Mouse (Mus musculus) hindbrain, embryonic 16.5 days (tissue): ENCODE results near the gene Per1. TPM values are rescaled to one million over a fixed set of nuclear protein-coding genes. Genes with fewer than 3 reads are reported as not detected.

Experiments used
- ATAC-seq: fragments of 200-750 bp; cut with Nextera tagmentation; 2 replicates; pipeline ENCODE4 v1.8.0; 2017; ENCODE audit warnings: moderate TSS enrichment, moderate library complexity
- H3K27ac ChIP-seq: fragments of 300-500 bp; sonication (generic); 2 replicates; pipeline ENCODE4 v1.5.1; 2014; ENCODE audit warnings: low read depth, mild to moderate bottlenecking, control low read depth, low read length, moderate library complexity
- H3K27me3 ChIP-seq: fragments of 300-500 bp; sonication (generic); replicated peaks from 2 replicates; pipeline ENCODE4 v1.6.1; 2014; ENCODE audit warnings: low read length; ENCODE audit not compliant: control insufficient read depth, insufficient read depth
- H3K36me3 ChIP-seq: fragments of 300-500 bp; sonication (generic); 2 replicates; pipeline ENCODE4 v1.6.1; 2014; ENCODE audit warnings: mild to moderate bottlenecking, low read length, moderate library complexity, mixed read lengths; ENCODE audit not compliant: control insufficient read depth, insufficient read depth
- H3K4me1 ChIP-seq: fragments of 300-500 bp; sonication (generic); 2 replicates; pipeline ENCODE4 v1.6.1; 2014; ENCODE audit warnings: low read depth, low read length; ENCODE audit not compliant: control insufficient read depth, insufficient read depth
- H3K4me2 ChIP-seq: fragments of 300-500 bp; sonication (generic); 2 replicates; pipeline ENCODE4 v1.6.1; 2014; ENCODE audit warnings: mild to moderate bottlenecking, low read length, control low read depth, moderate library complexity
- H3K4me3 ChIP-seq: fragments of 300-500 bp; sonication (generic); 2 replicates; pipeline ENCODE4 v1.5.1; 2014; ENCODE audit warnings: mild to moderate bottlenecking, low read length, control low read depth, moderate library complexity
- H3K9ac ChIP-seq: fragments of 300-500 bp; sonication (generic); 2 replicates; pipeline ENCODE4 v1.6.1; 2014; ENCODE audit warnings: low read depth, mild to moderate bottlenecking, control low read depth, low read length, moderate library complexity
- H3K9me3 ChIP-seq: fragments of 300-500 bp; sonication (generic); 2 replicates; pipeline ENCODE4 v1.6.1; 2014; ENCODE audit warnings: mild to moderate bottlenecking, low read length, moderate library complexity; ENCODE audit not compliant: control insufficient read depth
- WGBS: fragments of 180-500 bp; shearing (Covaris S2); extraction: QIAGEN DNeasy Blood & Tissue Kit; methylation state at CpG from one replicate; pipeline ENCODE4 v1.1.7; 2014; 5-methylcytosine and 5-hydroxymethylcytosine counted together
- polyA plus RNA-seq: library from polyadenylated mRNA; unstranded; fragments of >200 nt; fragmentation: Nextera tagmentation; extraction: Ambion mirVana; gene quantifications from 2 replicates; pipeline ENCODE4 v1.2.1, GENCODE M21; 2015

Gene Per1
- polyA plus RNA-seq, 1 experiment from 2014 or later, result 11.1 TPM

DNA sequence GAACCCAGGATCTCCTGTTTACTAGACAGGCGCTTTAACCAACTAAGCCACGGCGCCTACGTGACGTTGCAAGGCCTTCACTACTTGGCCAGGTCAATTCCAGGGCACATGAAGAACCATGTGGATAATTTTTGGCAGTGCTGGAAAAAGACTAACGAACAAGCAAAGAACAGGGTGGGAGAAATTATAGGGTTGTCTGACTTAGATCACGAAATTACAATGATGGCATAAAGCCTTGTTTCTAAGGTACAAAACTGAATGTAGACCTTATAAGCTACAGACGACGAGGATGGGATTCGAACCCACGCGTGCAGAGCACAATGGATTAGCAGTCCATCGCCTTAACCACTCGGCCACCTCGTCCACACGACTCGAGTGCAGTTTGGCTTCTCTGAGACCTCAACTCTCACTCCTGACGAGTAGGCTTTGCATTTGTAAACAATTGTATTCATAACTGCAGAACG lies 32.2 kb upstream of the Per1 start:
- peaks cover 33% of the 10 kb centered on the region for H3K4me1 ChIP-seq
- 0% methylated on average over 19 of the region's 19 CpGs for WGBS
- H3K9me3 ChIP-seq, result no peaks in the 10 kb centered on the region
- H3K9ac ChIP-seq, result peak overlapping the region; percentile 19; the same call in 1 of the 2 replicates
- H3K36me3 ChIP-seq, result no peaks in the 10 kb centered on the region
- H3K4me3 ChIP-seq, result peak overlapping the region; percentile 76
- H3K4me2 ChIP-seq, result peak overlapping the region; percentile 74
- peak overlapping the region; percentile 51 for H3K27ac ChIP-seq
- ATAC-seq, result peak; percentile 69
- no peaks in the 10 kb centered on the region for H3K27me3 ChIP-seq

DNA sequence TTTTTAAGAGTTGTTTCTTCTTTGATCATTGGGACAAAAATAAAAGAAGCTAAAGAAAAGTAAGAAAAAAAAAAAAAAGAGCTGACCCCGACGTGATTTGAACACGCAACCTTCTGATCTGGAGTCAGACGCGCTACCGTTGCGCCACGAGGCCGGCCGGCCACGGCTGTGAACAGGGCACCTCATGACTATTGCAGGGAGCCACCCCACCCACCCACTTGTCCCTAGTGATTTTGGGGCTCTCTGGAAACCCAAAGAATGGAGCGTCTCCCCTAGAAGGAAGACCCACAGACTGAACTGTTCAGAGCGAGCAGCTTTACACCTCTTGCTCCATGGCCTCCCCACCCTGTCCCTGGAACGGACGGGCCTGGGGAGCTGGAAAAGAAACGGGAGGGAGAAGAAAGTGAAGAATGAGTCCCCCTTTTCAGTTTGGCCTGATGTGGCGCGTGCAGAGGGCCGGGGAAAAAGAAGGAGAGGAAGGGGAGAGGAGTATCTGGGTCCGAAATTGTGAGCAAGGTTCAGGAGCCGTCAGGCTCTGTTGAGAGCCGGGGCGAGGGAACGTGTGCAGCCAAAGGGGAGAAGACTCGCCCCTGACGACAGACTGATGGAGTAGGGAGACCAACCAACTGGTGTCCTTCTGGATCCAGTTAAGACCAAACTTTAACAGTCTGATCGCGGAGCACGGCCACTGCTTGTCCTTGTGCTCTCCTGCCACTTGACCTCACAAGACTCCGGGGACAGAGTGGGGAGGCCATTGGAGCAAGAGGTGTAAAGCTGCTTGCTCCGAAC lies 31.4 kb upstream of the Per1 start:
- Histone ChIP-seq H3K9ac (peak overlapping the region; percentile 70), H3K9me3 (no peaks in the 10 kb centered on the region), H3K27me3 (no peaks in the 10 kb centered on the region), H3K4me1 (peaks cover 30% of the 10 kb centered on the region), H3K4me3 (peak overlapping the region; percentile 76), H3K27ac (peak overlapping the region; percentile 73), H3K4me2 (peak overlapping the region; percentile 74), H3K36me3 (no peaks in the 10 kb centered on the region)
- peak; percentile 11; the same call in 1 of the 2 replicates for ATAC-seq
- under 1% methylated on average over 31 of the region's 31 CpGs for WGBS

GRCm38 (mm10) chr11:69064259-69065133 lies 30.5 kb upstream of the Per1 start:
- no peak overlapping the region; the same call in 1 of the 2 replicates for H3K27ac ChIP-seq
- peak overlapping the region; percentile 70 for H3K9ac ChIP-seq

GRCm38 (mm10) chr11:69065394-69065925 lies 29.6 kb upstream of the Per1 start:
- Histone ChIP-seq H3K4me2 (peak overlapping the region; percentile 90), H3K9ac (no peak overlapping the region; the same call in 1 of the 2 replicates), H3K9me3 (no peaks in the 10 kb centered on the region), H3K4me3 (no peak overlapping the region; the same call in 1 of the 2 replicates), H3K4me1 (peaks cover 34% of the 10 kb centered on the region), H3K27ac (no peak overlapping the region), H3K27me3 (no peaks in the 10 kb centered on the region), H3K36me3 (no peaks in the 10 kb centered on the region)
- no peak for ATAC-seq
- WGBS, result 62% methylated on average over 3 of the region's 3 CpGs

More at GRCm38 (mm10) chr11:69064259-69065133, 30.5 kb upstream of the Per1 start:
- Histone ChIP-seq H3K9me3 (no peaks in the 10 kb centered on the region), H3K4me2 (peak overlapping the region; percentile 74), H3K36me3 (no peaks in the 10 kb centered on the region), H3K27me3 (no peaks in the 10 kb centered on the region), H3K4me1 (peaks cover 30% of the 10 kb centered on the region), H3K4me3 (peak overlapping the region; percentile 76)
- no peak for ATAC-seq
- WGBS, result 50% methylated on average over 9 of the region's 9 CpGs

GRCm38 (mm10) chr11:69066163-69066861 lies 28.7 kb upstream of the Per1 start:
- no peaks in the 10 kb centered on the region for H3K27me3 ChIP-seq
- H3K4me3 ChIP-seq, result peak overlapping the region; percentile 45
- H3K9me3 ChIP-seq, result no peaks in the 10 kb centered on the region
- peak overlapping the region; percentile 56; the same call in 1 of the 2 replicates for H3K27ac ChIP-seq
- H3K4me1 ChIP-seq, result peaks cover 29% of the 10 kb centered on the region
- peak overlapping the region; percentile 90 for H3K4me2 ChIP-seq
- H3K9ac ChIP-seq, result peak overlapping the region; percentile 63
- ATAC-seq, result no peak
- under 1% methylated on average over 25 of the region's 29 CpGs for WGBS
- H3K36me3 ChIP-seq, result no peaks in the 10 kb centered on the region

- H3K9ac ChIP-seq, result peak overlapping the region; percentile 63
- 10% methylated on average over 8 of the region's 8 CpGs for WGBS
Measured at GRCm38 (mm10) chr11:69066956-69067355, 28.1 kb upstream of the Per1 start.

DNA sequence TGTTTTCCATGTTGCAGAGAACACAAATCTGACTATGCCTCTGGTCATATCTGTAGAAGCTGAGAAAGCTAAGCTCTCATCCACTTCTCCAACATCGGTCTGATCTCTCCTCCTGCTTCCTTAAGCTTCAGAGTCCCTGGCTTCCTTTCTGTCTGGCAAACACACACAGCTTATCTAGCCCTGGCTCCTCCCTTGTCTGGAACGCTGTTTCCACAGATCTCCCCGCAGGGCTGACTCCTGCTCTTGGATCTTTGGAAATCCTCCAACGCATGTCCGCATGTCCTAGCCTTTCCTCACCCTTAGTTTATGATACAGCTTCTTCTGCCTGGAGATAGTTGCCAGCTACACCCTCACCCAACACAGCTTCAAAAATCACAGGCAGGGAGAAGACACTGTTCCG lies 27.4 kb upstream of the Per1 start:
- no peak overlapping the region for H3K4me2 ChIP-seq
- H3K4me1 ChIP-seq, result peaks cover 34% of the 10 kb centered on the region
- ATAC-seq, result no peak
- WGBS, result 56% methylated on average over 6 of the region's 6 CpGs
- H3K4me3 ChIP-seq, result no peak overlapping the region
- H3K27ac ChIP-seq, result no peak overlapping the region
- no peaks in the 10 kb centered on the region for H3K36me3 ChIP-seq
- no peak overlapping the region for H3K9ac ChIP-seq
- no peaks in the 10 kb centered on the region for H3K9me3 ChIP-seq
- H3K27me3 ChIP-seq, result no peaks in the 10 kb centered on the region

More at GRCm38 (mm10) chr11:69066956-69067355, 28.1 kb upstream of the Per1 start:
- no peaks in the 10 kb centered on the region for H3K27me3 ChIP-seq
- H3K9me3 ChIP-seq, result no peaks in the 10 kb centered on the region
- peaks cover 28% of the 10 kb centered on the region for H3K4me1 ChIP-seq
- no peaks in the 10 kb centered on the region for H3K36me3 ChIP-seq
- peak overlapping the region; percentile 56; the same call in 1 of the 2 replicates for H3K27ac ChIP-seq
- peak overlapping the region; percentile 90 for H3K4me2 ChIP-seq
- ATAC-seq, result no peak
- H3K4me3 ChIP-seq, result peak overlapping the region; percentile 45

GRCm38 (mm10) chr11:69070093-69070492 lies 24.9 kb upstream of the Per1 start:
- Histone ChIP-seq H3K36me3 (no peaks in the 10 kb centered on the region), H3K9me3 (no peaks in the 10 kb centered on the region), H3K4me2 (peak overlapping the region; percentile 76), H3K27ac (peak overlapping the region; percentile 93), H3K9ac (peak overlapping the region; percentile 88), H3K27me3 (no peaks in the 10 kb centered on the region), H3K4me3 (peak overlapping the region; percentile 56), H3K4me1 (peaks cover 33% of the 10 kb centered on the region)
- under 1% methylated on average over 13 of the region's 13 CpGs for WGBS
- no peak; the same call in 1 of the 2 replicates for ATAC-seq
